Mouse (Mus musculus) bone marrow, adult 2 months (tissue): Measurements from ENCODE around the gene Neb. TPM values are rescaled to one million over a fixed set of nuclear protein-coding genes. Genes with fewer than 3 reads are reported as not detected.
A peak's percentile ranks its signal among the peaks of the same experiment; 100 is the strongest.

ENCODE experiments used
- H3K27ac ChIP-seq: fragments of 200-500 bp; 2 replicates; pipeline ENCODE4 v1.5.1; 2012; ENCODE audit warnings: low read depth, mild to moderate bottlenecking, control low read depth, inconsistent platforms, low read length; ENCODE audit not compliant: control insufficient read depth, poor library complexity, insufficient read depth
- H3K4me1 ChIP-seq: fragments of 200-500 bp; 2 replicates; pipeline ENCODE4 v1.6.1; 2011; ENCODE audit warnings: low read length; ENCODE audit not compliant: control insufficient read depth, insufficient read depth
- H3K4me3 ChIP-seq: fragments of 200-500 bp; replicated peaks from 2 replicates; pipeline ENCODE3; 2011; ENCODE audit warnings: mild to moderate bottlenecking, low read depth, low read length, control low read depth; ENCODE audit not compliant: control insufficient read depth
- CTCF ChIP-seq: fragments of 200-500 bp; IDR thresholded peaks from 2 replicates; pipeline ENCODE4 v1.5.1; 2011; ENCODE audit warnings: low read length, control low read depth; ENCODE audit not compliant: control insufficient read depth, insufficient read depth
- POLR2A ChIP-seq: fragments of 200-500 bp; IDR thresholded peaks from 2 replicates; pipeline ENCODE4 v1.6.1; 2011; ENCODE audit warnings: low read depth, mild to moderate bottlenecking, control low read depth, low read length, borderline replicate concordance; ENCODE audit not compliant: control insufficient read depth
- WGBS: fragments of 180-500 bp; shearing (Covaris S2); methylation state at CpG from one replicate; pipeline ENCODE4 v1.1.7; 2018; 5-methylcytosine and 5-hydroxymethylcytosine counted together
- polyA plus RNA-seq: library from polyadenylated mRNA; stranded (reverse); fragments of >200 nt; gene quantifications from 2 replicates; pipeline ENCODE4 v1.2.4, GENCODE M21; 2011; ENCODE audit warnings: low replicate concordance; ENCODE audit not compliant: missing spikeins, insufficient read depth, insufficient read length

Gene Neb
- polyA plus RNA-seq, 1 experiment = 4.5 TPM

- TF ChIP-seq POLR2A (no peak), CTCF (no peak)
- Histone ChIP-seq H3K4me3 (no peak overlapping the region), H3K27ac (no peak overlapping the region), H3K4me1 (no peaks in the 10 kb centered on the region; the same call in 1 of the 2 replicates)
- 80% methylated on average over 6 of the region's 6 CpGs for WGBS
Observed at GRCm38 (mm10) chr2:52286421-52286820, 91.9 kb downstream of the Neb start.

- 85% methylated on average over 1 of the region's 1 CpGs for WGBS
- Histone ChIP-seq H3K27ac (no peak overlapping the region), H3K4me1 (no peaks in the 10 kb centered on the region), H3K4me3 (no peak overlapping the region)
- no peak for TF ChIP-seq CTCF
- TF ChIP-seq POLR2A = no peak
Observed at GRCm38 (mm10) chr2:52272146-52272545, 106.1 kb downstream of the Neb start.

GRCm38 (mm10) chr2:52270911-52271310, 107.4 kb downstream of the Neb start:
- Histone ChIP-seq H3K4me1 (no peaks in the 10 kb centered on the region), H3K27ac (no peak overlapping the region), H3K4me3 (no peak overlapping the region)
- 85% methylated on average over 8 of the region's 8 CpGs for WGBS
- TF ChIP-seq CTCF = no peak
- no peak for TF ChIP-seq POLR2A

GRCm38 (mm10) chr2:52262149-52262548, 116.1 kb downstream of the Neb start:
- WGBS = 48% methylated on average over 2 of the region's 2 CpGs
- H3K4me1 ChIP-seq = no peaks in the 10 kb centered on the region
- H3K4me3 ChIP-seq = no peak overlapping the region
- TF ChIP-seq CTCF = peak; percentile 33; the same call in 1 of the 2 replicates
- TF ChIP-seq POLR2A = no peak
- H3K27ac ChIP-seq = no peak overlapping the region

GRCm38 (mm10) chr2:52252037-52252436, 126.2 kb downstream of the Neb start:
- WGBS = 3% methylated on average over 1 of the region's 1 CpGs
- Histone ChIP-seq H3K4me1 (no peaks in the 10 kb centered on the region), H3K27ac (no peak overlapping the region)

GRCm38 (mm10) chr2:52248316-52248826, 129.9 kb downstream of the Neb start:
- Histone ChIP-seq H3K4me3 (no peak overlapping the region), H3K27ac (no peak overlapping the region), H3K4me1 (no peaks in the 10 kb centered on the region)
- 56% methylated on average over 9 of the region's 9 CpGs for WGBS
- TF ChIP-seq POLR2A (no peak), CTCF (no peak)

More at GRCm38 (mm10) chr2:52252037-52252436, 126.2 kb downstream of the Neb start:
- TF ChIP-seq CTCF = no peak
- no peak for TF ChIP-seq POLR2A
- no peak overlapping the region for H3K4me3 ChIP-seq

GRCm38 (mm10) chr2:52245091-52245490, 133.2 kb downstream of the Neb start:
- WGBS = 87% methylated on average over 5 of the region's 5 CpGs
- Histone ChIP-seq H3K4me3 (no peak overlapping the region), H3K4me1 (no peaks in the 10 kb centered on the region), H3K27ac (no peak overlapping the region)
- TF ChIP-seq CTCF (no peak), POLR2A (no peak)

- 63% methylated on average over 1 of the region's 1 CpGs for WGBS
- H3K27ac ChIP-seq = no peak overlapping the region
- no peak overlapping the region for H3K4me3 ChIP-seq
- no peak for TF ChIP-seq POLR2A
- no peak for TF ChIP-seq CTCF
- H3K4me1 ChIP-seq = no peaks in the 10 kb centered on the region
Observed at GRCm38 (mm10) chr2:52242691-52243090, 135.6 kb downstream of the Neb start.

- Histone ChIP-seq H3K27ac (no peak overlapping the region), H3K4me3 (no peak overlapping the region), H3K4me1 (no peaks in the 10 kb centered on the region)
- no peak for TF ChIP-seq POLR2A
- no peak for TF ChIP-seq CTCF
- WGBS = 61% methylated on average over 5 of the region's 5 CpGs
Observed at GRCm38 (mm10) chr2:52237892-52238291, 140.4 kb downstream of the Neb start.
